Mouse (Mus musculus): Measurements from ENCODE around the gene Appl1.
A peak's percentile ranks its signal among the peaks of the same experiment; 100 is the strongest.
"Not testable (repeated sequence)": the region's sequence is repeated elsewhere in the genome, so short reads cannot be mapped to it uniquely, and the experiment has no call there.

The Appl1 gene

DNA sequence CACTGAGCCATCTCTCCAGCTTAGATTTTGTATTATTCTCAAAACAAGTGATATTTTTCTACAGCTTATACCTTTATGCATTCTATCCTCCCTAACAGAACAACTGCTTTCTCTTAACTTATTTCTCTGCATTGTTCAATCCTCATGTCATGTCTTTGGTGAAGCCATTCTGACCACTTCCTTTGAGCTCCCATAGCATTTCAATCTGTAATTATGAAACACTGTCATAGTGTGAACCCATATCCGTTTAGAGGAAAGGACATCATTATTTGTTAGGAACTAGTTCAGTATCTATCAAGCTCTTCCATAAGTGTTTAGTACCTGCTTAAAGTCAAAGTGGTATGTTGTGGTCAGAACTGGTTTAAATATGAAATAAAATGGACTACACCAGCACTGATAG, 10.5 kb downstream of the Appl1 start:
- no peak for DNase-seq

DNA sequence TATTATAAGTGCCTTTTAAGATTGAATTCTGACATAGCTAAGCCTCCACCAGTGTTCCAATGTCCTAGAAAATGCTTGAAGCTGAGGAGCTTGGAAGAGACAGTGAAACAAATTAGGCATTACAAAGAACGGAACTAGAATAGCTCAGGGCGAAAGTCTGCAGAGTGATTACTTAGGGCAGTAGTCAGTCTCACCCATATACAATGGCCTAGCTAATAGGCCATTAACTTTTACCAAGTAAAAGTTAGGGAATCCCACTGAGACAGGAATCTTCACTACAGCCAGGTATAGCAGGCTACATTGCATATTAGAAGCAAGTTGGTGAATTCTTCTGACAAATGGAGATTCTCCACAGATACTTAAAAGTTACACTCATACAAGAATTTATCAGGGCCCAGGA, 14.9 kb downstream of the Appl1 start:
- not testable (repeated sequence) for DNase-seq

DNA sequence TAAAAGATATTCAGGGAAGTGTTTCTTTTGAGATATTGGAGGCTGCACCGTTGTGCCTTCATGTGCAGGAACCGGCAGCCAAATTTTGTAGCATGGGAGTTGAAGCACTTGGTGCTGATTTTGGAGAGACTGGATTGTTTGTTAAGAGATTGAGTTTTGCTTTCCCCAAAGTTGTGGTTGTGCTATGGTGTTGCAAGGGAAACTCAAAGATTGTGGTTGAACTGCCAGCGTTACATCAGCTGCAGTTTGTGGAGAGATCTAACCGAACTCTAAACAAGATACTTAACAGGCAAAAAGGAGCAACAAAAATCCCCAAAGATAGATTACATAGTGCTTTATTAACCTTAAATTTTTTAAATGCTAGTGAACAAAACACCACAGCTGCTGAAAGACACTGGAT, 35.5 kb downstream of the Appl1 start:
- DNase-seq = no peak

DNA sequence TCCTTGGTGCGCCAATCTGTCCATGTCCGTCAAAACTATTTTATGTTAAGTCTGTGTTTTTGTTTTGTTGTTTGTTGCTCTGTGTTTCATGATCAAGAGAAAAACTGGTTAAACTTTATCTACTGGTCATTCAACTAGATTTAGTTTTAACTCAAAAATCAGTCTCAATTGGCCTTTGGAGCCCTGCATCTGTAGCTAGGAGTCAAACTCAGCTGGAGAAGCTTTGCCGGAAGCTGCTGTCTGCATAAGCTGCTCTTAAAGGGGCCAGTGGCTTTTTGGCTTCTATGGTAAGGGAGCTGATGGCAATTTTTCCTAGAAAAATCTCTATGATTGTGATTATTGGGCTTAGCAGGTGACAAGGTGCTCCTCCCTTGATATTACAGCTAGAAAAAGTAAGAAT, 36.1 kb downstream of the Appl1 start:
- DNase-seq = no peak

DNA sequence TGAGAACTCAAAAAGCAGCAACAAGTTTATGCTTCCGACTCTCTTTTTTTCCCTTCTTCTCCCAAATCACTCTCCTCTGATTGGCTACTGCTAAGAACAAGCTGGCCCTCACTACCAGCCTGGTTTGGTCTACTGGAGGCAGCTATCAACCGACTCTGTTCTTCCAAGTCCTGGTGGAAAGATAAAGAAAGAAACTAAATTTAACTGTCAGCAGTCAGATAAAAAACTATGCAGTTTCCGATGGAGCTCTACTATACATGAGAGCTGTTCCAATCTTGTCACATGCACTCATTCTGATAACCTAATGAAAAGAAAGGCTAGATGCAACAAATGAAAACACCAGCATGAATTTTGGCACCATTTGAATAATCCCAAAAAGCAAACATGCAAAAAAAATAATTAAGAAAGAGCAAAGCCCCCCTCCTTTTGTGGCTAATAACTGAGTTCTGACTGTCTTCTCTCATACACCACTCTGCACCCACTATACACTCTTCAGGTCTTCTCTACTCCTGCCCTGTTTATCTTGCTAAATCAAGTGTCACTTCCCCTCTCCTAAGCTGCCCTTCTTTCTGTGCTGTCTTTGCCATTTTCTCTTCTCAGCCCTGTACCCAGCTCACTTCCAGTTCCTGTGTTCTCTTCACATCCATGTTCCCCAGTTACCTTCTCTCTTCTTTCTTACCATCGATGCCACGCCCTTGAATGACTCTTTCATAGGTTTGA, 47.2 kb downstream of the Appl1 start:
- no peak for DNase-seq

DNA sequence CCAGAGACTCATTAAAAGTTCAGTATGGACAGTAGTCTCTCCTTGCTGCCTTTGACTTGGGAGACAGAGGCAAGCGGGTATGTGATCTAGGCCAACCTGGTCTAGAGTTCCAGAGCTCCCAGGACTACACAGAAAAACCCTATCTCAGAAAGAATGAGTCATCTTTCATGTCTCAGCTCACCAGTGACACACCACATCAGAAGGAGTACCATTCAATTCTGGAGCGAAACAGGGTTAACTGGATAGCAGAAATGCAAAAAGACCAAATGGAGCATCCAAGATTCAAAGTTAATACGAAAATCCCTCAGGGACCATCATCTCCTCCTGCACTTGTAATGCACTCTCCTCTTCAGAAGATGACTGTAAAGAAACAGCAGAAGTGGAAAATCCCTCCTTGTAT, 51.7 kb downstream of the Appl1 start:
- no peak for DNase-seq

DNA sequence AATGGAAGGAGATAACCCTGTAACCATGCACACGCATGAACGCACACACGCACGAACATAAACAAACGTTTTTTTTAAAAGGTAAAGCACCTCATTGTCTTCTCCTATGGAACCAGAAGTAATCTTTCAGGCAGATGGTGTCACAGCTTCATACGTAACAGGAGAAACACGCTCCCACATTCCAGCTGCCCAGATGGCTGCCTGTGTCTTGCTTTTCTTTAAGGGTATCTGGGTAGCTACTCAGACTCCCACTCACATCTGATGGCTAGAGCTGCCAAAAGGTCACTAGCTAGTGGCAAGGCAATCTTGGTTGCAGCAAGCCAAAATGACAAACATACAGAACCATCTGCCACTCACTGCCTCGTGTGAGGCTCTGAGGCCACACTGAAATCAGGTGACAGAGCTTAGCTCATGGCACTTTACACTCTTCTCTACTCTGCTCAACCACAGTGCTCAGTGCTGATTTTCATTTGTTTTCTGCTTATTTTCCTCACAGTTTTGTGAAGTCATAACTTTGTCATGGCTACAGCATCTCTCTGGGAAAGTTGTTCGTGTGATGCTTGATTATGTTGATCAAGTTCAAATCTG, 57.3 kb downstream of the Appl1 start:
- no peak for DNase-seq

DNA sequence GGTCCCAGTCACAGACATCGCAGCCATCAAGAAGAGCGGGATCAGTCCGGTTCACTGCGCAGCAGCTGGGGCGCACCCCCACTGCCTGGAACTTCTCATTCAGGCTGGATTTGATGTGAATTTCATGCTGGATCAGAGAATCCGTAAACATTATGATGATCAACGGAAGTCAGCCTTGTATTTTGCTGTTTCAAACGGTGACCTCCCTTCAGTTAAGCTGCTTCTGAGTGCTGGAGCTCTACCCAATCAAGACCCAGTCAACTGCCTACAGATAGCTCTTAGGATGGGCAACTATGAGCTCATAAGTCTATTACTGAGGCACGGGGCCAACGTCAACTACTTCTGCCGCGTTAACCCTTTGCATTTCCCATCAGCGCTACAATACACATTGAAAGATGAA, 59.2 kb downstream of the Appl1 start:
- DNase-seq = no peak

DNA sequence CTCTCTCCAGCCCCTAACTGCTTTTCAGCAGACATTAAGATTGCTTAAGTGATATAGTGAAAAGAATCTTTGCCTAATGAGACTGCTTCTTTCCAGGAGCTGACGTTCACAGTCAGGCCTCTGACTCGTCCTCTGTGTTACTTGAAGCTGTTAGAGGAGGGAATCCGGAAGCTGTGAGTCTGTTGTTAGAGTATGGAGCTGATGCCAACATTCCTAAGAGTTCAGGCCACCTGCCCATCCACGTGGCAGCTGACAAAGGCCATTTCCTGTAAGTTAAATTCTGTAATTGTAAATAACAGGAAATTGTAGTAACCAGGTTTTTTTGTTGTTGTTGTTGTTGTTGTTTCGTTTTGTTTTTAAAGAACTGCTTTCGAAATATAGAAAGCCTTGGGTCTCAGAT, 59.8 kb downstream of the Appl1 start:
- DNase-seq = peak; percentile 57

DNA sequence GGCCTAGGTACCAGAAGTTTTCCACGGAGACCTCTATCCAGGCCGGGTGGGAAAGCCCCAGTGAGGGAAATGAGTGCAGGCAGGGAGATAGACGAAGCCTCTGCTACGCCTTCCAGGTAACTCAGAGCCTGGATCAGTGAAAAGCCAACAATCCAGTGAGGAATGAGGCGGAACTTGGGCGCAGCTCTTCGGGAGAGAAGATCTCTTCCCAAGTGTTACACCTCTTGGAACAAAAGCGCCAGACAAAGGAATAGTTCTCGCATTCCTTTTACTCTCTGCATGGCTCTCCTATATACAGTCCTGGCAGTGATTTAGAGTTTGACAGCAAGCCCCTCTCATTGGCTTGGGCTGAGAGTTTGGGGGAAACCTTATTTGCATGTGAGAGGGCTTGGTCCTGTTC, 60.6 kb downstream of the Appl1 start:
- DNase-seq = not testable (repeated sequence)

DNA sequence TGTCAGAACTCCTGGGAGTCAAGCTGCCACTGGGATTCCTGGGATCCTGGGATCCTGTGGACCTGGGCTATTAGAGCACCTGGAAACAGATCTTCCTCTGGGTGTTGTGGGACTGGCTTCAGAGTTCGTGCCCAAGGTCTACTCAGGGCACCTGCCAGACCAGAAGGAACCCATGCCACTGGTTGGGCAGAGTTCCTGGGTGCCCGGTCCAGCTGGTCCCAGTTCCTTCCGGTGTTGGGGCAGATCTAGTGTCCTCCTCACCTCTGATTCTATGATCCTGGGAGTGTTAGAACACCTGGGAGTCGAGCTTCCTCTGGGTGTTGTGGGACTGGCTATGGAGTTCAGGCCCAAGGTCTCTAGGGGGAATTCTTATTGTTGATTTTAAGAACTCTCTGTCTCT, 63.6 kb downstream of the Appl1 start:
- DNase-seq = no peak

DNA sequence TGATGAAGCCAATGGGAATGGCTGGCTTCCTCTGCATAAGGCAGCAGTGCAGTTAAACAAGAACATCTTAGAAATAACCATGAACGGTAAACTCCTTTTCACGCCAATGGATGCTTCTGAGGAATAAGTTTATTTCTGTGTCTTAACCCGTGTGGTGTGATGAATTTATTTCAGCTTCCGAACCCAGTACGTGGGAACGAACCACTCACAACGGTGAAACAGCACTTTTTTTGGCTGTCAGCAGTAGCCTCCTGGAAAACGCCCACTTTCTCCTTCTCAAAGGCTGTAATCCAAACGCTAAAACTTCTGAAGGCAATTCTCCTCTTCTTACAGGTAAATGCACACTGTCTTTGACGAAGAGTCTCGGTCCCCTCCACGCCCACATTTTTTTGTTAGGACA, 70.1 kb downstream of the Appl1 start:
- DNase-seq = no peak

DNA sequence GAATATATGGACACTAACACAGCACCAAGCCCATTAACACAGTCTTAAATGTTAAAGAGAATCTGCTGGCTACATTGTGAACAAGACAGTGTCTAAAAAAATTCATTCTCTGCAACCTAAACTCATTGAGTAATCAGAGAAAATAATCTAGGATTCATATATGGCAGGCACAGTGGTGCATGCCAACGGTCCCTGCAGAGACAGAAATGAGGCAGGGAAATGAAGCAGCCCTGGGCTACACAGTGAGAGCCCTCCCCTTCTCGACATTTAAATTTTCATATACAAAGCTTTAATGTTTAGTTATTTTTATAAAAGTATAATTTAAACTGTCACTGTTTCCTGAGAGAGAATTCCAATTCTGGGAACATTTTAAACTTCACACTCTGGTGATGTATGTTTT, 71.5 kb downstream of the Appl1 start:
- no peak for DNase-seq

DNA sequence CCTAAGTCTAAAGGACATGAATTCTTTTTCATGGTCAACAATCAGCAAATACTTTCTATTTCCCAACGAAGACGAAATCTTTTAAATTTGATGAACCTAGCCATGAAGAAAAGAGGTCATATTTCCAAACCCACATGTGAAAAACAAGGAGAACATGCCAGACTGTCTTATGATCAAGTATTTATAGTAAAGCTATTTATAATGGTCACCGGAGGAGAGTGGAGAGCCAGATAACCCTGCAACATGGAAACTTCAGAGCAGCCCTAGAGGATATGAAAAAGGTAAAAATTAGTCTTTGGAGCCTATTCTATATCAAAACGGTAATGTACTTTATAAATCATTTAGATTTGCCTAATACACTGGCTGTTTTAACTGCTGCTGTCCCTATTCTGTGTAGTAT, 76.6 kb downstream of the Appl1 start, which contains the start of gene Asb14:
Gene Asb14, plus strand, starts transcription at position 166 of the 400 bp plus-strand sequence.
- no peak for DNase-seq

DNA sequence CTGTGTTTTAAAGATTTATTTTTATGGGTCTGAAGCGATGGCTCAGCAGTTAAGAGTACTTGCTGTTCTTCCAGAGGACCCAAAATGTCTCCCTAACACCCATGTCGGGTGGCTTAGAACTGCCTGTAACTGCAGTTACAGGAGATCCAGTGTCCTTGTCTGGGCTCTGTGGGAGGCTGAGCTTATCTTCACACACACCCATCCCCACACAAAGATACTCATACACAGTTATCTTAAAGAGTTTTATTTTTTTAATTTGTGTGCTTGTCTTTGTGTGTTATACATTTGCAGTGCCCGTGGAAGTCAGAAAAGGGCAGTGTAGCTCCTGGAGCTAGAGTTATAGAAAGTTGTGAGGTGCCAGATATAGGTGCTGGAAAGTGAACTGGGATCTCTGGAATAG, 80.3 kb downstream of the Appl1 start:
- no peak for DNase-seq

DNA sequence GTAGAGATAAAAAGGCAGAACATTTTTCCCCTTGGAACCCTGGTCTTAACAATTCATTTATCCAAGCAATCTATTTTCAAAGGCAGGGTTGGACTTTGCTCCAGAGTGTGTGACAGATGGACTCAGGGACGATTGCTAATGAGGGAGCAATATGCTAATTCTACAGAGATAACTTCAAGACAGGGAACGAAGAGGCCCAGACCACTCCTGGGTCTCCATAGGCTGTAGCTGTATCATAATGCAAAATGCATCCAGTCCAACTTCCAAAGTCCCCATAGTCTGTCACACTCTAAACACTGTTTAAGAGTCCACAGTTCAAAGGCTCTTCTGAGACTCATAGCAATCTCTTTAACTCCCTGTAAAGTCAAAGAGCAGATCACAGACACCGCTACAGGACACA, 83.8 kb downstream of the Appl1 start:
- DNase-seq = no peak

DNA sequence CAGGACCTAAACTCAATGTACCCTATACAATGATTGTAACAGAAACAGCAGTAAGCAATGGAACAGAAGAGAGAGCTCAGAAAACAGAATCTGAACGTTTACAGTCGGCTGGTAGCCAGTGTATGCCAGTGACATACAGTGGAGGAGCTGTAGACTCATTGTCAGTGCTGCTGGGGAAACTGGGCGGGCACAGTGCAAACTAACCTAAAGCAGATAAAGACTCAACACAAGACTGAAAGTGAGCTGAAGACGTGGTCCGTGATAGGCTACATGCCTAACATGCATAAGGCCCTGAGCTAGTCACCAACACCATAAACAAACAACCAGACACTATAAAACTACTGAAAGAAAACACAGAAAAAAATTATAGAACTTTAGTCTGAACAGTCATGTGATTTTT, 89.3 kb downstream of the Appl1 start:
- no peak for DNase-seq

DNA sequence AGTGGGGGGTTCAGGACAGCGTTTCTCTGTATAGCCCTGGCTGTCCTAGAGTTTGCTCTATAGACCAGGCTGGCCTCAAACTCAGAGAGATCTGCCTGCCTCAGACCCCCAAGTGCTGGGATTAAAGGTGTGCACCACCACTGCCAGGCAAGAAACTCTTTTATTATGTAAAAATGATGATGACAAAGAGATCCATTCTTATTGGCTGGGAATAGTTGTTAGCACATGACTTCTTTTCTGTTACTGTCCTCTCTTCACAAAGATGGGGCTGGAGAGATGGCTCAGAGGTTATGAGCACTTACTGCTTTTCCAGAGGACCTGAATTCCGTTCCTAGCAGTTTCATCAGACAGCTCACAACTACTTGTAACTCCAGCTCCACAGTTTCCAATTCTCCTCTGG, 91.1 kb downstream of the Appl1 start:
- no peak for DNase-seq

DNA sequence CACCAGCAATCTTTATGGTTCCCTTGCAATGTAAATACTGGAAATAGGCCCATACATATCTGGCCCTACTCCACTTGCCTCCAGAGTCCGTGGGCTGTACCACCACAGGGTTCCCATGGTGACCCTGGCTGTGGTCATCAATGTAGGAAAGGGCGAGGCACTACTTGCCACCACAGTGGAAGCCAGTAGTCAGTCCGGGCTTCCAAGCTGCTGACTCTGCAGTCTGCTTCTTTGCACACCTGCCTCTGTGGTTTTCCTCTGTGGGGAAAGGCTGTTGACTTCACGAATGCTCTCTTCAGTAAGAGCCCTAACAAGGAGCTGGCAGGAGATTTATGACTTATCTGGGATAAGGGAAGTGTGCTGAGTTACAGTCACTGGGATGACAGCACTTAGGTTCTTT, 92.3 kb downstream of the Appl1 start:
- no peak for DNase-seq

Measured in lung, postnatal 10 days (tissue).